In genomic region chr7:112138509-112139405, GRCm38 (mm10) we compare ENCODE assay signal across 9 mouse cellular contexts. TPM values are rescaled to one million over a fixed set of nuclear protein-coding genes. Genes with fewer than 3 reads are reported as not detected.
DNase-seq lines count a peak whose midpoint lies in the region; ATAC-seq and TF ChIP-seq lines count a peak whose summit lies in the region.
"Had no signal": no experiment of that assay in that cellular context is flagged by ENCODE, and none has a peak within 500 bp of the region (broad histone marks: within the 10 kb centered on the region; RNA-seq: fewer than 3 reads in every experiment).

No protein-coding gene starts in this region.

- ATAC-seq in heart, embryonic 14.5 days (ENCODE audit: insufficient number of reproducible peaks, insufficient read depth, low FRiP score, low read depth): no peak
- ATAC-seq in lung, postnatal 0 days: peak; percentile 85

- 0 out of 2 replicates have a peak, but pooled peaks have one; percentile 1 for TF ChIP-seq CTCF in lung, postnatal 0 days (IDR thresholded peaks at IDR 0.05)

- H3K4me3 ChIP-seq in heart, embryonic 14.5 days (ENCODE audit: control insufficient read depth in 1 of 2, insufficient read depth in 1 of 2, low read depth in 1 of 2, low read length in 2 of 2): no peak overlapping the region
- H3K4me3 ChIP-seq in lung, postnatal 0 days (ENCODE audit: low read depth, low read length): no peak overlapping the region

- no peaks in the 10 kb centered on the region for H3K27me3 ChIP-seq in heart, embryonic 14.5 days (ENCODE audit: control insufficient read depth, insufficient read depth, low read length)
- H3K27me3 ChIP-seq in lung, postnatal 0 days (replicated peaks; ENCODE audit: insufficient read depth, low read length): no peaks in the 10 kb centered on the region

- H3K4me2 ChIP-seq in heart, embryonic 14.5 days (ENCODE audit: low read length): no peak overlapping the region
- H3K4me2 ChIP-seq in lung, postnatal 0 days (replicated peaks; ENCODE audit: low read depth, low read length): no peak overlapping the region
- H3K4me2 ChIP-seq: midbrain, embryonic 11.5 days had no signal

- H3K9ac ChIP-seq in heart, embryonic 14.5 days (ENCODE audit: low read length): no peak overlapping the region
- H3K9ac ChIP-seq in lung, postnatal 0 days (replicated peaks; ENCODE audit: low read depth): no peak overlapping the region

- intact Hi-C loops in gastrocnemius, postnatal 14 days (cut with DNase I; ENCODE audit: low total_unique reads): no loop called here
- intact Hi-C loops in left cerebral cortex, postnatal 14 days (cut with DNase I): no loop called here

- WGBS in heart, embryonic 14.5 days: 56% methylated on average over 11 of the region's 11 CpGs
- WGBS in lung, postnatal 0 days: 50% methylated on average over 11 of the region's 11 CpGs

- H3K36me3 ChIP-seq in heart, embryonic 14.5 days (ENCODE audit: control insufficient read depth, insufficient read depth, low read length): no peaks in the 10 kb centered on the region
- H3K36me3 ChIP-seq in lung, postnatal 0 days (ENCODE audit: insufficient read depth, low read length): no peaks in the 10 kb centered on the region

- TF ChIP-seq EP300 in lung, postnatal 0 days (IDR thresholded peaks at IDR 0.05): no peak; the same call in 1 of the 2 replicates

- H3K4me1 ChIP-seq in heart, embryonic 14.5 days (ENCODE audit: control insufficient read depth in 2 of 2, insufficient read depth in 2 of 2, low read length in 2 of 2): peaks cover 27 to 32% of the 10 kb centered on the region in 2 experiments
- peaks cover 4% of the 10 kb centered on the region; the same call in 1 of the 2 replicates for H3K4me1 ChIP-seq in lung, postnatal 0 days (ENCODE audit: insufficient read depth, low read depth, low read length)

- H3K27ac ChIP-seq in heart, embryonic 14.5 days (replicated peaks in 1 of 2; ENCODE audit: control insufficient read depth in 1 of 2, insufficient read depth in 1 of 2, low read depth in 2 of 2, low read length in 2 of 2): peak overlapping the region; percentile 41 to 42; a peak in 3 of 4 replicates
- no peak overlapping the region; the same call in 1 of the 2 replicates for H3K27ac ChIP-seq in lung, postnatal 0 days (ENCODE audit: low read length)

- DNase-seq in gastrocnemius, postnatal 14 days: peak; percentile 36
- no peak for DNase-seq in gastrocnemius, postnatal 10 days
- DNase-seq in NIH3T3 (ENCODE audit: low read depth): peak; percentile 85
- peak; percentile 86 for DNase-seq in lung, postnatal 0 days (ENCODE audit: low spot score)
- no peak for DNase-seq in embryo, embryonic 11 days
- no peak for DNase-seq in frontal cortex, adult 2 months (ENCODE audit: extremely low spot score in 1 of 2, low spot score in 1 of 2)
- no peak for DNase-seq in left cerebral cortex, postnatal 14 days (ENCODE audit: low spot score in 2 of 2)

- H3K9me3 ChIP-seq in heart, embryonic 14.5 days (ENCODE audit: control insufficient read depth, low read length): no peaks in the 10 kb centered on the region
- H3K9me3 ChIP-seq in lung, postnatal 0 days (ENCODE audit: low read length): no peaks in the 10 kb centered on the region

RNA-seq across cellular contexts. Expression of gene Dkk3, which starts 20.1 kb away (rescaled TPM):
- 1 to 10 TPM; 5.1 to 6.8 TPM for total RNA-seq in gastrocnemius, postnatal 14 days (2021)
- total RNA-seq in gastrocnemius, postnatal 10 days (2021): 10 to 100 TPM; 10.9 to 13.7 TPM
- polyA plus RNA-seq in heart, embryonic 14.5 days (2014; fragmentation: Nextera tagmentation; extraction: Ambion mirVana): 65.4 and 86.3 TPM in 2 replicates
- 82.5 and 88.3 TPM in 2 replicates for polyA plus RNA-seq in lung, postnatal 0 days (2015; fragmentation: Nextera tagmentation; extraction: Ambion mirVana)
- 95.3 and 106 TPM in 2 replicates for polyA plus RNA-seq in frontal cortex, adult 2 months (2012; rRNA removed)
- total RNA-seq in left cerebral cortex, postnatal 14 days (2021): 100 to 1,000 TPM in 1 of 2 experiments, 10 to 100 TPM in 1; 97.1 to 119 TPM

Comparison
In these comparisons a context has a peak if more than half of its experiments do, and no peak if none do; other contexts are left out.
1. DNase-seq: peak in gastrocnemius, postnatal 14 days (single experiment), NIH3T3 (single experiment) and lung, postnatal 0 days (single experiment); none in gastrocnemius, postnatal 10 days (single experiment), embryo, embryonic 11 days (single experiment), frontal cortex, adult 2 months (0 of 2) and left cerebral cortex, postnatal 14 days (0 of 2).
2. RNA of gene Dkk3, which starts 20.1 kb away (total RNA-seq): 97.1 to 119 TPM in left cerebral cortex, postnatal 14 days; 10.9 to 13.7 TPM in gastrocnemius, postnatal 10 days and 5.1 to 6.8 TPM in gastrocnemius, postnatal 14 days; every median in the first group is over 4 times any median in the second.